Mouse (Mus musculus) thymus, adult 2 months (tissue): Measurements from ENCODE around the gene Osbp2. TPM values are rescaled to one million over a fixed set of nuclear protein-coding genes. Genes with fewer than 3 reads are reported as not detected.

ENCODE experiments used
- DNase-seq: peaks from one replicate; pipeline ENCODE4 v3.0.0; 2021
- H3K27ac ChIP-seq: fragments of 200-500 bp; 2 replicates; pipeline ENCODE4 v1.5.1; 2012; ENCODE audit warnings: low read length, control low read depth; ENCODE audit not compliant: control insufficient read depth, insufficient read depth
- H3K27me3 ChIP-seq: fragments of 200-500 bp; 2 replicates; pipeline ENCODE4 v1.6.1; 2012; ENCODE audit warnings: mild to moderate bottlenecking, low read length, moderate library complexity, mixed read lengths; ENCODE audit not compliant: control insufficient read depth, insufficient read depth
- H3K36me3 ChIP-seq: fragments of 200-500 bp; 2 replicates; pipeline ENCODE4 v1.6.1; 2012; ENCODE audit warnings: mild to moderate bottlenecking, low read length, moderate library complexity; ENCODE audit not compliant: control insufficient read depth, insufficient read depth
- H3K4me1 ChIP-seq: fragments of 200-500 bp; replicated peaks from 2 replicates; pipeline ENCODE4 v1.6.1; 2012; ENCODE audit warnings: low read length; ENCODE audit not compliant: control insufficient read depth, insufficient read depth
- H3K4me3 ChIP-seq: fragments of 200-500 bp; 2 replicates; pipeline ENCODE4 v1.5.1; 2012; ENCODE audit warnings: mild to moderate bottlenecking, low read length, control low read depth, moderate library complexity; ENCODE audit not compliant: control insufficient read depth, insufficient read depth
- CTCF ChIP-seq: fragments of 200-500 bp; IDR thresholded peaks from 2 replicates; pipeline ENCODE4 v1.5.1; 2012; ENCODE audit warnings: mild to moderate bottlenecking, control low read depth, low read length, moderate library complexity, borderline replicate concordance; ENCODE audit not compliant: control insufficient read depth, poor library complexity, insufficient read depth; ENCODE audit errors: extremely low read depth
- POLR2A ChIP-seq: fragments of 200-500 bp; IDR thresholded peaks from 2 replicates; pipeline ENCODE4 v1.6.1; 2012; ENCODE audit warnings: mild to moderate bottlenecking, low read length, control low read depth, moderate library complexity; ENCODE audit not compliant: control insufficient read depth, poor library complexity, insufficient read depth; ENCODE audit errors: extremely low read depth
- WGBS: fragments of 180-500 bp; shearing (Covaris S2); methylation state at CpG from one replicate; pipeline ENCODE4 v1.1.7; 2018; 5-methylcytosine and 5-hydroxymethylcytosine counted together
- polyA plus RNA-seq: library from polyadenylated mRNA; depleted of rRNA; stranded (reverse); fragments of >200 nt; gene quantifications from 2 replicates; pipeline ENCODE4 v1.2.3, GENCODE M21; 2012

Gene Osbp2
- polyA plus RNA-seq, 1 experiment: 1.1 TPM

DNA sequence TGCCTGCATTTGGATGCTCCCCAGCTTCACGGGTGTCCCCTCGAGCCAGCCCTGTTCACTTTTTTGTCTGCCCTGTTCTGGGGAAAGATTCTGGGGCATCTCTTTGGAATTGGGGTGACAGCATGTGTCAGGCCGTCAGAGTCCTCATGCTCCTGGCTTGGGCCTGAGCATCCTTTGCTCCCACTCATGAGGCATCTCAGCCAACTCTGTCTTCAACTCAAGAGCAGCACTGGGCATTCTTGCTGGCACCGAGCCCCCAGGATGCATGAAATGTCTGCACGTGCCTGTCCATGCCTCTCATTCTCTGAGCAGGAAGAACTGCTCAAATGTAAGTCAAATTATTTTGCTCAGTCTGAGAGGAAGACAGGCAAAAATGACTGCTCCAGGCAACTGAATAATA is 139.0 kb downstream of the Osbp2 start:
- Histone ChIP-seq H3K4me3 (no peak overlapping the region), H3K27ac (no peak overlapping the region), H3K27me3 (no peaks in the 10 kb centered on the region), H3K4me1 (no peaks in the 10 kb centered on the region), H3K36me3 (no peaks in the 10 kb centered on the region)
- TF ChIP-seq POLR2A (no peak), CTCF (no peak)
- DNase-seq: no peak
- WGBS: 74% methylated on average over 5 of the region's 5 CpGs

DNA sequence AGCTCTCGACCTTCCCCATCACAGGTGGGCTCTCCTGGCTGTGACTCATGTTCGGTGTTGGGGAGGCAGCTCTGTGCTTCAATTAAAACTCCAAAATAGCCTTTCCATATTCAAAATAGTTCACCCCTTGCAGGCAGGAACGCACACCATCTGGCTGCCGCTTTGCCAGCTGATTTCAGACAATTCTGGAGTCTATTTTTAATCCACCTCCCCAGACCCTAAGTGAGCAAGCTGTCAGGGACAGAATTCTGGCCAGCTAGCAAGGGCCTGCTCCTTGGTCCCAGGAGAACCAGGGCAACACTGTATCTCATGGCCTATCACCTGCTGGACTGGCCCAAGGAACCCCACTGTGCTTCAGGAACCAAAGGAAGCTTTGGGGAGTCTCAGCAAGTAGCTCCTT is 139.8 kb downstream of the Osbp2 start:
- no peak overlapping the region for H3K27ac ChIP-seq
- DNase-seq: no peak
- no peaks in the 10 kb centered on the region for H3K4me1 ChIP-seq
- TF ChIP-seq CTCF: no peak
- no peak for TF ChIP-seq POLR2A
- H3K4me3 ChIP-seq: no peak overlapping the region
- no peaks in the 10 kb centered on the region for H3K27me3 ChIP-seq
- 75% methylated on average over 4 of the region's 4 CpGs for WGBS
- no peaks in the 10 kb centered on the region for H3K36me3 ChIP-seq

DNA sequence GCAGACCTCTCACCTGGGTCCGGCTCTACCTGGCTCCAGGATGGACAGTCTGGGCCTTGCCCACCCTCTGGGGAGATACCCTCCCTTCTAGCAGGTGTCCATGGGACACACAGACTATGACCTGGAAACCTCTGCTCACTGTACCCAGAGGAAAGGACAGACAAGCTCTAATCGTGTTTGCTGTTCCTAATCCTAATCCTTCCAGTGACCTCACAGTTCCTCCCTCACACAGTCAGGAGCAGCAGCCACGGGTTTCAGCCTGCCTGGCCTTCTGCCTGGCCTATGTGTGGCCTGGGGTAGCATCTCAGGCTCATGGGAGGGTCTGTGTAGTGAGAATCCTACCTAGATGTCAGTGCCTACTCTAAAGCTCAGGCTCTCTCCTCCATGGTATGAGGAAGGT is 140.8 kb downstream of the Osbp2 start:
- Histone ChIP-seq H3K4me3 (no peak overlapping the region), H3K27me3 (no peaks in the 10 kb centered on the region), H3K27ac (no peak overlapping the region), H3K36me3 (no peaks in the 10 kb centered on the region), H3K4me1 (no peaks in the 10 kb centered on the region)
- DNase-seq: no peak
- 65% methylated on average over 3 of the region's 3 CpGs for WGBS
- TF ChIP-seq CTCF: no peak
- no peak for TF ChIP-seq POLR2A

DNA sequence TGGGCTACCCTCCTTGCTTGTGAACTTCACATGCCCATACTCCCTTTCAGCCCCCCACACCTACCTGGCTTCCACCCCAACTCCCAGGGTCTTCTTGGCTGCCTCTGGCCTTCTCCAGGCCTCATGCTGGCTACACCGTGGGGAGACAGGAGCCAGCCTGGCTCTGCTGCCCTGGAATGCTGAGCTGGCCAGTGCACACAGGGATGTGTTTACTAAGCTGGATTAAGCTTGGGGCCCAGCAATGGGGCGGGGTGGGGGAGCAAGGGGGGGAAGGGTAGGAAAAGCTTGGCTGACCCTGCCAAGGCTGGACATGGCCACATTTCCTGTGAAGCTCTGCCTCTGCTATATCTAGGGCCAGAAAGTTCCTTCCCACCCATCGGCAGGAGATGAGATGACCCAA is 141.7 kb downstream of the Osbp2 start:
- WGBS: 85% methylated on average over 3 of the region's 3 CpGs
- Histone ChIP-seq H3K4me1 (no peaks in the 10 kb centered on the region), H3K36me3 (no peaks in the 10 kb centered on the region), H3K27me3 (no peaks in the 10 kb centered on the region), H3K27ac (no peak overlapping the region), H3K4me3 (no peak overlapping the region)
- no peak for TF ChIP-seq POLR2A
- no peak for DNase-seq

DNA sequence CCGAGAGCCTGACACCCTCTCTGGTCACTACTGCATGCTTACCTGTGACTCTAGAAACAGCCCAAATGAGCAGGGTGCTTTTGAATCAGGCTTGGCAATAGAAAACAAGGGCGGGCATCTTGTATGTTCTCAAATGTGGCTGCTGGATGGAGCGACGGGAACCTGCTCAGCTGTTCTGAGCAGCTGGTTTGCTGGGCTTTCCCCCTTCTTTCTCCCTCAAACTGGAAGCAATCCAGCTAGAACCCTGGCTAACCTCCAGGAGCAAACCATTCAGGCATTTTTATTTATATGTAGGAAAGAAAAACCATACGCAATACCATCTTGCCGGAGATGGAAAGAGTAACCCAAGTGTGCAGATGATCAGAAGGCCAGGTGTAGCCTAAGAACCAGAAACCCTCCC is 147.0 kb downstream of the Osbp2 start:
- no peaks in the 10 kb centered on the region for H3K4me1 ChIP-seq
- no peak overlapping the region for H3K4me3 ChIP-seq
- H3K27ac ChIP-seq: no peak overlapping the region
- no peaks in the 10 kb centered on the region for H3K27me3 ChIP-seq
- no peak for TF ChIP-seq CTCF
- no peak for TF ChIP-seq POLR2A
- no peak for DNase-seq
- H3K36me3 ChIP-seq: no peaks in the 10 kb centered on the region
- 81% methylated on average over 6 of the region's 6 CpGs for WGBS

DNA sequence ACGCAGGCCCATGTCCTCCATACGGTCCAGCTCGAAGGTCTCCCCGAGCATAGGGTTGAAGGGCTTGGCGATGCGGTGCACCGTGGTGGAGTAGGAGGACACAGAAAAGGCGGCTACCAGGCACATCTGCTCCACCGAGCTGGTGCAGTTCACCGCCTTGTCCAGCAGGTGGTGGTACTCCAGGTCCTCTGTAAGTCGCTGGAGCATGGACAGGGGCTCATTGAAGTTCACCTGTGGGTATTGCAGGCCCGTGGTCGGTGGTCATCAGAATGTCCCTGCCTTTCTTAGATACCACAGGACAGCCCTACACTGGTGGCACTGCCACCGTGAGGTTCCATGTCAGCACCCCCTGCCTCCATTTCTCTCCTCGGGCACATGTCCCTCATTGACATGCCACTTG is 149.2 kb downstream of the Osbp2 start:
- WGBS: 29% methylated on average over 15 of the region's 15 CpGs
- no peak overlapping the region for H3K4me3 ChIP-seq
- H3K27me3 ChIP-seq: no peaks in the 10 kb centered on the region
- no peak overlapping the region for H3K27ac ChIP-seq
- no peaks in the 10 kb centered on the region for H3K36me3 ChIP-seq
- no peaks in the 10 kb centered on the region for H3K4me1 ChIP-seq
- TF ChIP-seq CTCF: peak; percentile 77
- TF ChIP-seq POLR2A: no peak
- peak; percentile 55 for DNase-seq

DNA sequence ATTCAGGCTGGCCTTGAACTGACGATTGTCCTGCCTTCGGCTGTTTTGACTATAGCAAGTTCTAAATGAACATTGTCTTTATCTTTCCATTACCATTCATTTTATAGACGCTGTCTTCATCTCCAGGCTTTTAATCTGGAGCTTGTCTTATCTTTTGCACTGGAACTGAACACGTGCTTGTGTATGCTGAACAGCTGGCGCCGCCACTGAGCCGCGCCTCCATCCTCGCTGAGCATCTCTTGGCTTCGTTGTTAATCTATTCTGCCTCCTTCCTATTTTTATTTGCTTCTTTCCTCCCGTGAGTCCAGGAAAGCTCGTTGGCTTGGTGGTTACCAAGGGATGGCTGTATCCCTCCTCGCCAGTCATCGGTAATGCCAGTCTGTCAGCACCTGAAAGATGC is 153.5 kb downstream of the Osbp2 start:
- 81% methylated on average over 14 of the region's 14 CpGs for WGBS
- Histone ChIP-seq H3K4me1 (no peaks in the 10 kb centered on the region), H3K36me3 (no peaks in the 10 kb centered on the region), H3K4me3 (no peak overlapping the region), H3K27ac (no peak overlapping the region), H3K27me3 (no peaks in the 10 kb centered on the region)
- no peak for DNase-seq
- TF ChIP-seq POLR2A (no peak), CTCF (no peak)

DNA sequence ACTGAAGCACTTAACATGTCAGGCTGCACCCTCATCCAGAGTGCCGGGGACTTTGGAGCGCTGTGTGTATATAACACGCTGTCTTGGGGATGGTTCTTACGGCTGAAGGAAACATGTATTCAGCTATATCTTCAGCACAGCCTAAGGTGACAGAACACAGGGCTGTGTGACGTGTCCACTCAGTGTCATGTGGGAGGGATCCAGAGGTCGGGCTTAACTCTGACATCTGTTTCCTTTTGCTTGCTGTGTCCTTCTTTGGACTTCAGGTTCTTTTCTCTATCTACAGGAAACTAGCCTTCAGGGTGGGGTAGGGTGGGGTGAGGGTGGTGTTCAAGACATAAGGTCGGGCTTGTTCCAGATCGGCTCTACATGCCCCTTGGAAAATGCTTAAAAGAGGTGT is 156.6 kb downstream of the Osbp2 start:
- Histone ChIP-seq H3K36me3 (no peaks in the 10 kb centered on the region), H3K27ac (no peak overlapping the region), H3K27me3 (no peaks in the 10 kb centered on the region), H3K4me3 (no peak overlapping the region), H3K4me1 (no peaks in the 10 kb centered on the region)
- WGBS: 79% methylated on average over 8 of the region's 8 CpGs
- TF ChIP-seq POLR2A (no peak), CTCF (no peak)
- DNase-seq: no peak
